Mouse (Mus musculus) heart, adult 2 months (tissue): ENCODE measurements around the gene Limk1. TPM values are rescaled to one million over a fixed set of nuclear protein-coding genes. Genes with fewer than 3 reads are reported as not detected.

Experiments
- DNase-seq, 2 experiments: peaks; one replicate each; pipeline ENCODE4 v3.0.0; 2021
- H3K27ac ChIP-seq: fragments of 200-600 bp; 2 replicates; pipeline ENCODE4 v1.8.1; 2022
- H3K27me3 ChIP-seq: fragments of 200-500 bp; 2 replicates; pipeline ENCODE4 v1.6.1; 2012; ENCODE audit warnings: mild to moderate bottlenecking, low read length, inconsistent platforms, mixed read lengths; ENCODE audit not compliant: control insufficient read depth, insufficient read depth
- H3K36me3 ChIP-seq: fragments of 200-500 bp; 2 replicates; pipeline ENCODE4 v1.6.1; 2012; ENCODE audit warnings: low read length, inconsistent platforms; ENCODE audit not compliant: control insufficient read depth, insufficient read depth
- H3K4me1 ChIP-seq: fragments of 200-500 bp; 2 replicates; pipeline ENCODE4 v1.6.1; 2011; ENCODE audit warnings: low read length; ENCODE audit not compliant: control insufficient read depth, insufficient read depth
- H3K4me3 ChIP-seq: fragments of 200-600 bp; 2 replicates; pipeline ENCODE4 v1.8.1; 2022
- H3K79me2 ChIP-seq: fragments of 200-500 bp; replicated peaks from 2 replicates; pipeline ENCODE4 v1.6.1; 2012; ENCODE audit warnings: mild to moderate bottlenecking, inconsistent platforms, low read length, moderate library complexity, mixed read lengths; ENCODE audit not compliant: control insufficient read depth, insufficient read depth
- H3K9ac ChIP-seq: fragments of 200-500 bp; 2 replicates; pipeline ENCODE4 v1.6.1; 2012; ENCODE audit warnings: low read depth, mild to moderate bottlenecking, control low read depth, inconsistent platforms, low read length, mixed read lengths
- CTCF ChIP-seq: fragments of 200-600 bp; IDR thresholded peaks from 2 replicates; pipeline ENCODE4 v1.8.1; 2022; ENCODE audit warnings: antibody characterized with exemption, mild to moderate bottlenecking, moderate library complexity
- EP300 ChIP-seq: fragments of 200-500 bp; IDR thresholded peaks from 2 replicates; pipeline ENCODE4 v1.6.1; 2011; ENCODE audit warnings: low read depth, low read length, control low read depth; ENCODE audit not compliant: insufficient read depth
- POLR2A ChIP-seq: fragments of 200-500 bp; IDR thresholded peaks from 2 replicates; pipeline ENCODE4 v1.6.1; 2011; ENCODE audit warnings: mild to moderate bottlenecking, low read depth, low read length, control low read depth; ENCODE audit not compliant: insufficient read depth
- WGBS: fragments of 180-500 bp; shearing (Covaris S2); methylation state at CpG from one replicate; pipeline ENCODE4 v1.1.7; 2018; 5-methylcytosine and 5-hydroxymethylcytosine counted together
- intact Hi-C: fragments of 180-260 bp; cut with DNase I; formaldehyde crosslinking; loops from one replicate; pipeline ENCODE4 v1.15.1; 2025
- polyA plus RNA-seq: library from polyadenylated mRNA; depleted of rRNA; stranded (reverse); fragments of >200 nt; gene quantifications from 2 replicates; pipeline ENCODE4 v1.2.3, GENCODE M21; 2012; rRNA removed
- total RNA-seq, 2 experiments: library from RNA; stranded (reverse); gene quantifications; 2 replicates each; pipeline ENCODE4 v1.2.3; 2021

The Limk1 gene
- total and polyA plus RNA-seq, 3 experiments = 4.0 to 7.3 (median 5.0) TPM

DNA sequence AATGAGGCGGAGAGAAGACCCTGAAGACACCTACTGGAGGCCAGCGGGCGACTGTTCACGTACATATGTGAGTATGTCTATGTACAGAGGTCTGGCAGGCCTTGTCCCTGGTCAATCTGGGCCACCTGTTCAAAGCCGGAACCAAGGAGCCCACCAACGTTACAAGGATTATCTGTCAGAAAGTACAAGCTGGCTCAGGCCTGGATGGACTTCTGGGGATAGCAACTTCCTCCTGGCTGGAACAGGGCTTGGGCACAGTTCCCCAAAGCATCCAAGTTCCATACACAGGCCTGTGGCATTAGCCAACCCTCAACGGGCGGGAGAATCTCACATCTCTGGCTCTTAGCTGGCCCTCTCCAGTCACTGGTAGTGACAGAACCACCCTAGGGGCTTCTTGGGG, 74.1 kb downstream of the Limk1 start:
- TF ChIP-seq CTCF (no peak), EP300 (no peak), POLR2A (no peak)
- Histone ChIP-seq H3K27ac (no peak overlapping the region), H3K36me3 (no peaks in the 10 kb centered on the region), H3K4me3 (no peak overlapping the region), H3K9ac (no peak overlapping the region), H3K79me2 (no peaks in the 10 kb centered on the region), H3K4me1 (peaks cover 2% of the 10 kb centered on the region; the same call in 1 of the 2 replicates), H3K27me3 (no peaks in the 10 kb centered on the region)
- DNase-seq = peak in 1 of 2 experiments; percentile 24
- 87% methylated on average over 8 of the region's 8 CpGs for WGBS
- intact Hi-C loops = loop anchor here (10.0 kb wide), 1 partner anchor 291 kb away; the partner anchor contains the start of gene Tmem270

GRCm38 (mm10) chr5:134613727-134614126, 74.7 kb downstream of the Limk1 start:
- Histone ChIP-seq H3K27ac (no peak overlapping the region), H3K9ac (no peak overlapping the region), H3K27me3 (no peaks in the 10 kb centered on the region), H3K4me1 (peaks cover 2% of the 10 kb centered on the region; the same call in 1 of the 2 replicates), H3K4me3 (no peak overlapping the region), H3K79me2 (no peaks in the 10 kb centered on the region), H3K36me3 (no peaks in the 10 kb centered on the region)
- WGBS = 70% methylated on average over 9 of the region's 9 CpGs
- peak in 1 of 2 experiments; percentile 49 for DNase-seq
- TF ChIP-seq EP300 (no peak), CTCF (no peak), POLR2A (no peak)
- intact Hi-C loops = loop anchor here (10.0 kb wide), 1 partner anchor 291 kb away; the partner anchor contains the start of gene Tmem270

- intact Hi-C loops = loop anchor here (10.0 kb wide), 1 partner anchor 293 kb away; the partner anchor contains the start of gene Tmem270
- DNase-seq = no peak
- Histone ChIP-seq H3K4me1 (peaks cover 2% of the 10 kb centered on the region; the same call in 1 of the 2 replicates), H3K9ac (no peak overlapping the region), H3K79me2 (no peaks in the 10 kb centered on the region), H3K27me3 (no peaks in the 10 kb centered on the region), H3K27ac (no peak overlapping the region), H3K4me3 (no peak overlapping the region), H3K36me3 (no peaks in the 10 kb centered on the region)
- TF ChIP-seq POLR2A (no peak), EP300 (no peak), CTCF (no peak)
- WGBS = 56% methylated on average over 8 of the region's 8 CpGs
Measured at GRCm38 (mm10) chr5:134611810-134612521, 76.4 kb downstream of the Limk1 start.

DNA sequence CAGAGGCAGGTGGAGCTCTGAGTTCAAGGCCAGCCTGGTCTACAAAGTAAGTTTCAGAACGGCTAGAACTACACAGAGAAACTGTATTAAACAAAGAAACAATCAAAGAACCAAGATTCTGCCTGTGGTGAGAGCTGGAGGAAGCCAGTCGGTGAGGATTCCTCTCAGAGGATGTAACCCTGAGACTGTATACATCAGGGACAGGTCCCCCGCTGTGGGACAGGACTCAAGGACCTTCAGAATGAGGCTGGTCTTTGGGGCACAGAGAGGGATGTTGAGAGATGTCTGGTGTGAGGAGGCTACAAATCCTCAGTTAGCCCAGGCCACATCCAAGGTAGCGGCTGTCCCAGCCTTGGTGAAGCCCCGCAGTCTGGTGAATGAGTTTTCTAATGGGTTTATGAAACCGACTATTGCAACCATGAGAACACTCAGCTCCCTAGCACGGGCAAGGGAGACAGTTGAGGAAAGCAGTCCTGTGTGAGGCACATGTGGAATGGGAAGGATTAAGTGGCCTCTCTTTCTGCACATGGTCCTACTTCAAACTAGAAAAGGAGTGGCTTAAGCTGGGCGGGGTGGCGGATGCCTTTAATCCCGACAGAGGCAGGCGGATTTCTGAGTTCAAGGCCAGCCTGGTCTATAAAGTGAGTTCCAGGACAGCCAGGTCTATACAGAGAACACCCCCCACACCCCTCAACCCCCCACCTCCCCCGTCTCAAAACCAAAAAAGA, 78.3 kb downstream of the Limk1 start:
- intact Hi-C loops = loop anchor here (10.0 kb wide), 1 partner anchor 295 kb away; the partner anchor contains the start of gene Tmem270

DNA sequence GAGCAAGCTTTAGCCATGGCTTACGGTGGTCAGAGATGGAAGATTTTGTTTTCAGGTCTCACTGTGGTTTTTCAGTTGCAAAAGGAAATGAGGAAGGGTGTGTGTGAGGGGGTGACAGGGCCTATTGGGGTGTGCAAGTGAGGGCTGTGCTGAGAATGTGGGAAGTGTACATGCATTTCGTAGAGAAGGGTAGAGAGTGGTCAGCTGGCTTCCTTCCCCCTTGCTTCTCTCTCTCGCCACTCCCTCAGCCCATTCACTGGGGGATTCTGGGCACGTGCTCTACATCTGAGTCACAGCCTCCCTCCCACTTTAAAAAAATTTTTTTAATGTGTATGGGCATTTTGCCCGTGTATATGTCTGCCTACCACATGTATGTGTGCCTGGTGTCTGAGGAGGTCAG, 81.3 kb downstream of the Limk1 start:
- DNase-seq = peak in 1 of 2 experiments; percentile 34

More for the DNA sequence above, 78.3 kb downstream of the Limk1 start:
- Histone ChIP-seq H3K36me3 (no peaks in the 10 kb centered on the region), H3K4me3 (no peak overlapping the region), H3K4me1 (no peaks in the 10 kb centered on the region), H3K27me3 (no peaks in the 10 kb centered on the region), H3K9ac (no peak overlapping the region), H3K27ac (no peak overlapping the region), H3K79me2 (no peaks in the 10 kb centered on the region)
- TF ChIP-seq EP300 (no peak), CTCF (no peak), POLR2A (no peak)
- DNase-seq = no peak
- WGBS = 80% methylated on average over 12 of the region's 12 CpGs

GRCm38 (mm10) chr5:134606314-134606713, 82.1 kb downstream of the Limk1 start:
- Histone ChIP-seq H3K79me2 (no peaks in the 10 kb centered on the region), H3K36me3 (no peaks in the 10 kb centered on the region), H3K27ac (no peak overlapping the region), H3K4me3 (no peak overlapping the region), H3K27me3 (no peaks in the 10 kb centered on the region), H3K4me1 (no peaks in the 10 kb centered on the region), H3K9ac (no peak overlapping the region)
- TF ChIP-seq POLR2A (no peak), CTCF (0 out of 2 replicates have a peak, but pooled peaks have one; percentile 15)
- intact Hi-C loops = no loop called here
- DNase-seq = no peak

More for the DNA sequence above, 81.3 kb downstream of the Limk1 start:
- Histone ChIP-seq H3K27ac (no peak overlapping the region), H3K36me3 (no peaks in the 10 kb centered on the region), H3K4me1 (no peaks in the 10 kb centered on the region), H3K27me3 (no peaks in the 10 kb centered on the region), H3K4me3 (no peak overlapping the region), H3K79me2 (no peaks in the 10 kb centered on the region), H3K9ac (no peak overlapping the region)
- TF ChIP-seq CTCF (no peak), EP300 (no peak), POLR2A (no peak)
- WGBS = 56% methylated on average over 5 of the region's 5 CpGs
- intact Hi-C loops = no loop called here

Other genes with a start within 250 kb of the Limk1 start
- 10 to 100 TPM; 23.8 to 26.4 TPM for gene Gtf2ird1, start 231.9 kb downstream of the Limk1 start, total RNA-seq
- gene Gtf2ird1, start 231.9 kb downstream of the Limk1 start, polyA plus RNA-seq = 13.4 and 18.0 TPM in 2 replicates
- gene Clip2, start 136.2 kb downstream of the Limk1 start, total RNA-seq = 1 to 10 TPM; 7.0 to 8.0 TPM
- 6.2 and 9.8 TPM in 2 replicates for gene Clip2, start 136.2 kb downstream of the Limk1 start, polyA plus RNA-seq
- gene Syna, start 128.4 kb downstream of the Limk1 start, total RNA-seq = not detected
- not detected in 2 replicates for gene Syna, start 128.4 kb downstream of the Limk1 start, polyA plus RNA-seq
- 10 to 100 TPM; 21.0 to 24.6 TPM for gene Rfc2, start 107.2 kb downstream of the Limk1 start, total RNA-seq
- 32.5 and 44.8 TPM in 2 replicates for gene Rfc2, start 107.2 kb downstream of the Limk1 start, polyA plus RNA-seq
- gene Lat2, start 73.6 kb downstream of the Limk1 start, total RNA-seq = 1 to 10 TPM; 1.1 to 1.6 TPM
- 2.0 and 3.3 TPM in 2 replicates for gene Lat2, start 73.6 kb downstream of the Limk1 start, polyA plus RNA-seq
- 100 to 1,000 TPM; 126 to 137 TPM for gene Eif4h, start 49.1 kb downstream of the Limk1 start, total RNA-seq
- 131 and 179 TPM in 2 replicates for gene Eif4h, start 49.1 kb downstream of the Limk1 start, polyA plus RNA-seq
- gene Eln, start 58.7 kb upstream of the Limk1 start, total RNA-seq = 10 to 100 TPM; 33.5 to 49.9 TPM
- gene Eln, start 58.7 kb upstream of the Limk1 start, polyA plus RNA-seq = 124 and 131 TPM in 2 replicates
- not detected for gene Tmem270, start 218.1 kb upstream of the Limk1 start, total RNA-seq
- gene Tmem270, start 218.1 kb upstream of the Limk1 start, polyA plus RNA-seq = not detected in 2 replicates
- gene Cldn13, start 226.9 kb upstream of the Limk1 start, total RNA-seq = not detected
- 0.10 TPM in 1 of 2 replicates, not detected in the other for gene Cldn13, start 226.9 kb upstream of the Limk1 start, polyA plus RNA-seq
- 1 to 10 TPM; 4.1 to 6.7 TPM for gene Mettl27, start 243.8 kb upstream of the Limk1 start, total RNA-seq
- 2.8 TPM in 2 replicates for gene Mettl27, start 243.8 kb upstream of the Limk1 start, polyA plus RNA-seq